Mouse (Mus musculus): ENCODE results near the gene Klhdc9.

DNA sequence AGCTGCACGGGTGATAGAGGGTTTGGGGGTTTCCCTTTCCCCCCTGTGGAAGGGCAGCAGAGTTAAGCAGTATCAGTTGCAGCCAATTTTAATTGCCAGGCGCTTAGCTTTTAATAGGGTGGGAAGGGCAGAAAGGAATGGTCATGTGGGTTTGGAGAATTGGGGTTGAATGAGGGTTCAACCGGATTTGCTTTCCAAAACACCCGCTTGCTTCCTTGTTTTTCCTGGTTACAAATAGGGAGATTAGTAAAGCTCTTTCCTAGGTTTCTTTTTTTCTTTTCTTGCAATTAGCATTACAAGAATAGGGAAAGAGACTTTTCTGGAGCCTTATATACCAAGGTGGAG lies 30.4 kb downstream of the Klhdc9 start:
- no peak for TF ChIP-seq CTCF (conservative IDR thresholded peaks at IDR 0.05; ENCODE audit: low read length)
- no peak for TF ChIP-seq NANOG (IDR thresholded peaks at IDR 0.05; ENCODE audit: borderline replicate concordance, low read length)

Measured in E14TG2a.4 (cell line).